Mouse (Mus musculus): ENCODE measurements around the gene Gm45261. TPM values are rescaled to one million over a fixed set of nuclear protein-coding genes. Genes with fewer than 3 reads are reported as not detected.

Gm45261 gene
- total and polyA plus RNA-seq, 3 experiments, result not detected

GRCm38 (mm10) chr1:80416329-80416728 is 44.9 kb downstream of the Gm45261 start (continued):
- TF ChIP-seq JUN (IDR thresholded peaks at IDR 0.05; ENCODE audit: insufficient read depth, low read depth, low read length), result peak; percentile 35
- TF ChIP-seq SIN3A (IDR thresholded peaks at IDR 0.05; ENCODE audit: low read length), result peak; percentile 63; the same call in 1 of the 2 replicates
- no peak for TF ChIP-seq ZKSCAN1 (IDR thresholded peaks at IDR 0.05; ENCODE audit: borderline replicate concordance, low read depth, low read length)
- TF ChIP-seq CHD1 (IDR thresholded peaks at IDR 0.05; ENCODE audit: low read depth, low read length), result no peak; the same call in 1 of the 2 replicates
- peak; percentile 92 for TF ChIP-seq EP300 (IDR thresholded peaks at IDR 0.05; ENCODE audit: low read length)
- TF ChIP-seq NRF1 (IDR thresholded peaks at IDR 0.05; ENCODE audit: low read depth, low read length), result no peak
- no peak for TF ChIP-seq PAX5 (IDR thresholded peaks at IDR 0.05; ENCODE audit: low read length)
- peak; percentile 78 for TF ChIP-seq CHD2 (IDR thresholded peaks at IDR 0.05; ENCODE audit: low read length)
- 0 out of 2 replicates have a peak, but pooled peaks have one; percentile 20 for TF ChIP-seq MAZ (IDR thresholded peaks at IDR 0.05; ENCODE audit: low read depth, low read length)

- Histone ChIP-seq H3K79me2 (replicated peaks; ENCODE audit: control insufficient read depth, extremely low read depth, insufficient read depth, poor library complexity, severe bottlenecking) (no peaks in the 10 kb centered on the region), H3K27me3 (replicated peaks) (no peaks in the 10 kb centered on the region), H3K27ac (ENCODE audit: insufficient read depth, low read depth) (peak overlapping the region; percentile 24), H3K9ac (ENCODE audit: insufficient read depth, low read depth) (0 out of 2 replicates have a peak overlapping the region, but pooled peaks have one; percentile 1), H3K4me2 (ENCODE audit: insufficient read depth, low read depth, poor library complexity, severe bottlenecking) (peak overlapping the region; percentile 33; the same call in 1 of the 2 replicates), H3K4me1 (ENCODE audit: control insufficient read depth in 1 of 2, insufficient read depth in 2 of 2) (peaks cover 16 to 82% of the 10 kb centered on the region in 2 experiments), H3K36me3 (replicated peaks in 1 of 2; ENCODE audit: control insufficient read depth in 1 of 2, insufficient read depth in 1 of 2, low read length in 1 of 2) (peaks cover 0 to 3% of the 10 kb centered on the region in 2 experiments), H3K9me3 (replicated peaks; ENCODE audit: low read length) (peaks cover 3% of the 10 kb centered on the region), H3K4me3 (replicated peaks in 1 of 3; ENCODE audit: low read depth in 2 of 3, low read length in 2 of 3, poor library complexity in 1 of 3) (no peak overlapping the region)
- DNase-seq (ENCODE audit: extremely low read depth), result no peak
- in situ Hi-C loops (cut with MboI; ENCODE audit: low pct_ligation_motif_present, low pct_unique_long_range_greater_than_20kb, low sequenced_read_pairs) (loop anchor here (5.0 to 10.0 kb wide), 2 partner anchors 90 to 228 kb away; no protein-coding TSS in a partner anchor), dilution Hi-C loops (cut with MboI; ENCODE audit: extremely low pct_ligation_motif_present, extremely low pct_unique_long_range_greater_than_20kb, low sequenced_read_pairs) (no loop called here)
- TF ChIP-seq MAX (IDR thresholded peaks at IDR 0.05; ENCODE audit: low read length), result peak; percentile 16; the same call in 1 of the 2 replicates
- no peak for TF ChIP-seq CTCF (conservative IDR thresholded peaks at IDR 0.05 in 1 of 2, IDR thresholded peaks at IDR 0.05 in 1 of 2; ENCODE audit: low read depth in 2 of 2, low read length in 2 of 2)
- peak; percentile 6; the same call in 1 of the 2 replicates for TF ChIP-seq EP300 (IDR thresholded peaks at IDR 0.05; ENCODE audit: low read length)
- 0 out of 2 replicates have a peak, but pooled peaks have one; percentile 24 for TF ChIP-seq TBP (conservative IDR thresholded peaks at IDR 0.05; ENCODE audit: low read depth, low read length)
Observed at GRCm38 (mm10) chr1:80412521-80412920, 48.7 kb downstream of the Gm45261 start.

DNA sequence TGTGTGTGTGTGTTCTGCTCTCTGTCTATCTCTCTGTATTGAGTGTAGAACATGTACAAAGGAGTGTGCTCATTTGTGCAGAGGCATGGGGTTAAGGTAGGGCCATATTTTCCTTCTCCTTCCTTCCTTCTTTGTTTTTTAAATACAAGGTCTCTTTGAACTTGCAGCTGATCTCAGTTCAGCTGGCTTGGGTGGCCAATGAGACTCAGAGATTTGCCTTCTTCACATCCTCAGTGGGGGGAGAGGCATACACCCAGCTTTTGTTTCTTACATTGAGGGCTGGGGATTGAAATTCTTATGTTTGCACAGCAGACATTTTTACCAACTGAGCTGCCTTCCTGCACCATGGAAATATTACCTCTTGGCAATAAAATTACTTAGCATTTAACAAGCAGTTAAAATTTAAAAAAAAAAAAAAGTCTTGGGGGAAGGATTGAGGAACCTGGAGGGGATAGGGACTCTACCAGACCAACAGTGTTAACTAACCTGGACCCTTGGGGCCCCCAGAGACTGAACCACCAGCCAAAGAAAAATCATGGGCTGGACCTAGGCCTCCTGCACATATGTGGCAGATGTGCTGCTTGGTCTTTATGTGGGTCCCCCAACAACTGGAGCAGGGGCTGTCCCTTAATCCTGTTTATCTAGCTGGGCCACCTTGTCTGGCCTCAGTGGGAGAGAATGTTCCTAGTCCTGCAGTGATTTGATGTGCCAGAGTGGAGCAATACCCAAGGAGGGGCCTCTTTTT is 50.8 kb downstream of the Gm45261 start:
- peaks cover 9% of the 10 kb centered on the region for H3K9me3 ChIP-seq (replicated peaks; ENCODE audit: low read length)
- H3K27ac ChIP-seq (ENCODE audit: insufficient read depth, low read depth), result peak overlapping the region; percentile 84
- peak; percentile 82 for DNase-seq (ENCODE audit: extremely low read depth)
- H3K4me3 ChIP-seq (replicated peaks in 1 of 3; ENCODE audit: low read depth in 2 of 3, low read length in 2 of 3, poor library complexity in 1 of 3), result no peak overlapping the region
- no peaks in the 10 kb centered on the region for H3K27me3 ChIP-seq (replicated peaks)
- peaks cover 0 to 3% of the 10 kb centered on the region in 2 experiments for H3K36me3 ChIP-seq (replicated peaks in 1 of 2; ENCODE audit: control insufficient read depth in 1 of 2, insufficient read depth in 1 of 2, low read length in 1 of 2)
- H3K9ac ChIP-seq (ENCODE audit: insufficient read depth, low read depth), result 0 out of 2 replicates have a peak overlapping the region, but pooled peaks have one; percentile 19
- dilution Hi-C loops (cut with MboI; ENCODE audit: extremely low pct_ligation_motif_present, extremely low pct_unique_long_range_greater_than_20kb, low sequenced_read_pairs), result no loop called here
- no peak overlapping the region for H3K4me2 ChIP-seq (ENCODE audit: insufficient read depth, low read depth, poor library complexity, severe bottlenecking)
- in situ Hi-C loops (cut with MboI; ENCODE audit: low pct_ligation_motif_present, low pct_unique_long_range_greater_than_20kb, low sequenced_read_pairs), result loop anchor here (5.0 to 10.0 kb wide), 2 partner anchors 92 to 226 kb away; no protein-coding TSS in a partner anchor
- no peaks in the 10 kb centered on the region for H3K79me2 ChIP-seq (replicated peaks; ENCODE audit: control insufficient read depth, extremely low read depth, insufficient read depth, poor library complexity, severe bottlenecking)
- peaks cover 13 to 64% of the 10 kb centered on the region in 2 experiments; a peak in 3 of 4 replicates for H3K4me1 ChIP-seq (ENCODE audit: control insufficient read depth in 1 of 2, insufficient read depth in 2 of 2)
- TF ChIP-seq TBP (conservative IDR thresholded peaks at IDR 0.05; ENCODE audit: low read depth, low read length) (no peak), PAX5 (IDR thresholded peaks at IDR 0.05; ENCODE audit: low read length) (no peak), USF1 (IDR thresholded peaks at IDR 0.05; ENCODE audit: low read depth, low read length) (no peak), ELF1 (IDR thresholded peaks at IDR 0.05; ENCODE audit: low read depth, low read length) (no peak), SIN3A (IDR thresholded peaks at IDR 0.05; ENCODE audit: low read length) (no peak; the same call in 1 of the 2 replicates), JUN (IDR thresholded peaks at IDR 0.05; ENCODE audit: insufficient read depth, low read depth, low read length) (no peak), ETS1 (conservative IDR thresholded peaks at IDR 0.05; ENCODE audit: low read depth, low read length) (peak; percentile 20; the same call in 1 of the 2 replicates), TCF12 (IDR thresholded peaks at IDR 0.05; ENCODE audit: low read depth, low read length) (peak; percentile 46; the same call in 1 of the 2 replicates), NELFE (IDR thresholded peaks at IDR 0.05; ENCODE audit: low read depth, low read length) (no peak), RCOR1 (conservative IDR thresholded peaks at IDR 0.05; ENCODE audit: low read depth, low read length) (no peak), USF2 (conservative IDR thresholded peaks at IDR 0.05; ENCODE audit: low read depth, low read length) (no peak), HCFC1 (IDR thresholded peaks at IDR 0.05; ENCODE audit: low read depth, low read length) (no peak), MEF2A (IDR thresholded peaks at IDR 0.05; ENCODE audit: borderline replicate concordance, low read depth, low read length) (peak; percentile 39), RAD21 (IDR thresholded peaks at IDR 0.05; ENCODE audit: low read depth, low read length) (no peak), MAX (IDR thresholded peaks at IDR 0.05; ENCODE audit: low read length) (no peak), ZC3H11A (IDR thresholded peaks at IDR 0.05; ENCODE audit: low read depth, low read length) (no peak), GABPA (IDR thresholded peaks at IDR 0.05; ENCODE audit: insufficient replicate concordance, low read depth, low read length) (no peak), ZNF384 (IDR thresholded peaks at IDR 0.05; ENCODE audit: low read depth, low read length) (peak; percentile 85), CTCF (conservative IDR thresholded peaks at IDR 0.05 in 1 of 2, IDR thresholded peaks at IDR 0.05 in 1 of 2; ENCODE audit: low read depth in 2 of 2, low read length in 2 of 2) (no peak), BHLHE40 (IDR thresholded peaks at IDR 0.05; ENCODE audit: low read depth, low read length) (0 out of 2 replicates have a peak, but pooled peaks have one; percentile 1)
